ENCODE assay signal across 8 mouse cellular contexts in genomic region chr14:25459394-25459997, GRCm38 (mm10). TPM values are rescaled to one million over a fixed set of nuclear protein-coding genes. Genes with fewer than 3 reads are reported as not detected.
DNase-seq lines count a peak whose midpoint lies in the region; ATAC-seq and TF ChIP-seq lines count a peak whose summit lies in the region.

No protein-coding gene starts in this region.

- peak overlapping the region; percentile 97 for H3K9ac ChIP-seq in heart, embryonic 13.5 days
- peak overlapping the region; percentile 98 for H3K9ac ChIP-seq in midbrain, embryonic 16.5 days (ENCODE audit: low read depth, low read length)

- TF ChIP-seq POLR2A in thymus, adult 2 months (IDR thresholded peaks at IDR 0.05; ENCODE audit: control insufficient read depth, extremely low read depth, insufficient read depth, low read length, poor library complexity) = peak; percentile 9; the same call in 1 of the 2 replicates

- peak overlapping the region; percentile 100 for H3K27ac ChIP-seq in heart, embryonic 13.5 days (replicated peaks)
- peak overlapping the region; percentile 97 for H3K27ac ChIP-seq in midbrain, embryonic 16.5 days (ENCODE audit: low read length)
- peak overlapping the region; percentile 62 for H3K27ac ChIP-seq in thymus, adult 2 months (ENCODE audit: control insufficient read depth, insufficient read depth, low read length)

- no peaks in the 10 kb centered on the region for H3K9me3 ChIP-seq in heart, embryonic 13.5 days
- no peaks in the 10 kb centered on the region for H3K9me3 ChIP-seq in midbrain, embryonic 16.5 days (replicated peaks; ENCODE audit: control insufficient read depth, low read length, poor library complexity, severe bottlenecking)

- H3K4me3 ChIP-seq in heart, embryonic 13.5 days = peak overlapping the region; percentile 92
- H3K4me3 ChIP-seq in midbrain, embryonic 16.5 days (ENCODE audit: low read depth, low read length) = peak overlapping the region; percentile 94
- H3K4me3 ChIP-seq in thymus, adult 2 months (ENCODE audit: control insufficient read depth, insufficient read depth, low read length) = peak overlapping the region; percentile 86

- H3K4me2 ChIP-seq in heart, embryonic 13.5 days = peak overlapping the region; percentile 99
- H3K4me2 ChIP-seq in midbrain, embryonic 16.5 days (ENCODE audit: low read length) = peak overlapping the region; percentile 67

- ATAC-seq in cerebellum, adult (ENCODE audit: insufficient number of reproducible peaks, low FRiP score, low TSS enrichment) = no peak
- ATAC-seq in heart, embryonic 13.5 days (ENCODE audit: extremely low read depth, insufficient number of reproducible peaks, low FRiP score, low TSS enrichment) = no peak
- peak; percentile 29; the same call in 1 of the 2 replicates for ATAC-seq in midbrain, embryonic 16.5 days

- WGBS in heart, embryonic 13.5 days = under 1% methylated on average over 69 of the region's 69 CpGs
- WGBS in midbrain, embryonic 16.5 days = under 1% methylated on average over 69 of the region's 69 CpGs
- under 1% methylated on average over 69 of the region's 69 CpGs for WGBS in thymus, adult 2 months

- H3K4me1 ChIP-seq in heart, embryonic 13.5 days = peaks cover 68% of the 10 kb centered on the region
- peaks cover 50% of the 10 kb centered on the region for H3K4me1 ChIP-seq in midbrain, embryonic 16.5 days (ENCODE audit: control insufficient read depth, insufficient read depth, low read length)
- H3K4me1 ChIP-seq in thymus, adult 2 months (replicated peaks; ENCODE audit: control insufficient read depth, insufficient read depth, low read length) = peaks cover 29% of the 10 kb centered on the region

- peak; percentile 58 to 76 for DNase-seq in cerebellum, adult 18-20 months
- peak; percentile 29 for DNase-seq in 3T3-L1 (ENCODE audit: low read depth, low spot score)
- peak; percentile 40 for DNase-seq in c-Kit-positive CD71-positive TER-119-positive erythroid progenitor cells, embryonic 14.5 days (ENCODE audit: low spot score)
- DNase-seq in left cerebral cortex, postnatal 4 days = peak; percentile 35
- peak; percentile 78 for DNase-seq in thymus, adult 2 months

- H3K36me3 ChIP-seq in heart, embryonic 13.5 days = no peaks in the 10 kb centered on the region
- H3K36me3 ChIP-seq in midbrain, embryonic 16.5 days (ENCODE audit: control insufficient read depth, insufficient read depth, low read length) = no peaks in the 10 kb centered on the region
- no peaks in the 10 kb centered on the region for H3K36me3 ChIP-seq in thymus, adult 2 months (ENCODE audit: control insufficient read depth, insufficient read depth, low read length)

- TF ChIP-seq CTCF in thymus, adult 2 months (IDR thresholded peaks at IDR 0.05; ENCODE audit: borderline replicate concordance, control insufficient read depth, extremely low read depth, insufficient read depth, low read length, poor library complexity) = peak; percentile 22; the same call in 1 of the 2 replicates

- intact Hi-C loops in left cerebral cortex, postnatal 4 days (cut with DNase I) = loop anchor here (5.0 to 10.0 kb wide), 4 partner anchors 103 to 952 kb away; no protein-coding TSS in a partner anchor

- no peaks in the 10 kb centered on the region for H3K27me3 ChIP-seq in heart, embryonic 13.5 days (replicated peaks)
- no peaks in the 10 kb centered on the region for H3K27me3 ChIP-seq in midbrain, embryonic 16.5 days (ENCODE audit: control insufficient read depth, insufficient read depth, low read depth, low read length)
- no peaks in the 10 kb centered on the region for H3K27me3 ChIP-seq in thymus, adult 2 months (ENCODE audit: control insufficient read depth, insufficient read depth, low read length)

RNA-seq across cellular contexts. Expression of gene Zmiz1, which starts 0.5 kb away (rescaled TPM):
- 25.1 and 25.7 TPM in 2 replicates for polyA plus RNA-seq in heart, embryonic 13.5 days (2015; fragmentation: Nextera tagmentation; extraction: Ambion mirVana)
- total RNA-seq in left cerebral cortex, postnatal 4 days (2021) = 100 to 1,000 TPM; 149 to 152 TPM
- polyA plus RNA-seq in midbrain, embryonic 16.5 days (2015; fragmentation: Nextera tagmentation; extraction: Ambion mirVana) = 54.2 and 58.0 TPM in 2 replicates
- polyA plus RNA-seq in thymus, adult 2 months (2012; rRNA removed) = 58.9 and 93.6 TPM in 2 replicates
